Mouse (Mus musculus) WW6 (cell line): Measurements from ENCODE around the gene Abhd16a.

ENCODE experiments used
- DNase-seq: peaks from one replicate; pipeline ENCODE4 v3.0.0-alpha.2; 2013; ENCODE audit warnings: low read depth, low spot score

Abhd16a gene

DNA sequence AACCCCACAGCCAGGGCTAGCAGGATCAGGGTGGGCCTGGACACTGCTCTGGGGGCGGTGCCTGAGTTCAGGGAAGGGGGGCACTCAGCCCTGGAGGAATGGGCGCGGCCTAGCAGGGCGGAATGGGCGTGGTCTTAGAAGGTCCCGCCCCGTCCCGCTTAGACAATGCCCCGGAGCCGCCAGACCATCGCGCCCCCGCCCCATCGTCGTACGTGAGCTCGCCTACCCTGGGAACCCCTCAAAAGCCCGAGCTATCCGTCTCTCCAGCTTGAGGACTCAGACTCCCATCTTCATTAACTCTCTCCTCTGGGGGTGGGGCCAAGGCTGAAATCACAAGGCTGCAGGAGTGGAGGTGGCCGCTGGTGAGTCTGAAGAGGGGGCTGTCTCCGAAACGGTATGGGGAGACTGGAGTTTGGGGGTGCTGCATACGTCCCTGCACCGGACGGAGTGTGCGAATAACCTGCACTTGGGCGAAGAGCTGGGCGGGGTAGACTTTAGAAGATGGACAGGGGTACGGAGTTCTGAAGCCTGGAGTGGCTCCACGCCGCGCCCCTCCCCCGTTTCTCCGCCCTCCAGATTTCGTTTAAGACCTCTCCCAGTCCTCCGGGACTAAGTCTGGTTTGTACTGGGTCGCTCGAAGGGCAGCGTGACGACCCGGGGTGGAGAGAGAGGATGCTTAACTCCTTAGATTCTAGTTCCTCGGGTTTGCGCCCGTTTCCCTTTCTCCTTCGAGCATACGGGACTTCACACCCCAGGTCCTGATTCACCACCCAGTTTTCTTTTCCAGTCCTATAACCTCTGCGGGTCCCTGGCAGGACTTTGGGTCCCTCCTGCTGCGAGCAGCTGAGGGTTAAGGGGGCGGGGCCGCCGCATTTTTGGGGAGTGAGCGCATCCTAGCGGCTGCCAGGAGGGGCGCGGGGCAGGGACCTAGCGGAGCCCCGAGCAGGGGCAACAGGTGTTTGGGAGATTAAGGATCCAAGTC is 29.9 kb upstream of the Abhd16a start, which contains the start of gene Ddah2:
Gene Ddah2 (plus strand): TSS at position 125 of the 982 bp plus-strand sequence.
- DNase-seq = peak; percentile 67

- no peak for DNase-seq
Measured at GRCm38 (mm10) chr17:35060071-35060470, 29.0 kb upstream of the Abhd16a start.

- DNase-seq = no peak
Measured at GRCm38 (mm10) chr17:35060737-35061297, 28.2 kb upstream of the Abhd16a start.

GRCm38 (mm10) chr17:35061299-35061698 is 27.8 kb upstream of the Abhd16a start:
- DNase-seq = no peak

DNA sequence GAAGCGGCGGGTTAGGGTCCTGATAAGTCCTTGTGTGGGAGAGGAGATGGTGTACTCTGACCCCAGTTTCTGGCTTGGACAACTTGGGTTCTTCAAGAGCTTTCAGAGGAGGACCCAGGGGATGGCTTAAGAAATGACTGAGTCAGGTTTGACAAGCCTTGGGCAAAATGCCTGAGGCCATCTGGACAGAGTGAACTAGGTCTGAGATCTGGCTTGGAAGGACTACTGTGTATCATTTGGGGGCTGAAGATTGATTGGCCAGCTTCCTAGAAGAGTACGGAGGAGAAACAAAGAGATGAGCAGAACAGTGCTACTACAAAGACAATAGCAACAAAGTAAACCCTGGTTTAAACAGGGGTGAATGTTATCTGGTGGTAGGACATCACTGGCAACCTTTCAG is 25.6 kb upstream of the Abhd16a start:
- DNase-seq = no peak

DNA sequence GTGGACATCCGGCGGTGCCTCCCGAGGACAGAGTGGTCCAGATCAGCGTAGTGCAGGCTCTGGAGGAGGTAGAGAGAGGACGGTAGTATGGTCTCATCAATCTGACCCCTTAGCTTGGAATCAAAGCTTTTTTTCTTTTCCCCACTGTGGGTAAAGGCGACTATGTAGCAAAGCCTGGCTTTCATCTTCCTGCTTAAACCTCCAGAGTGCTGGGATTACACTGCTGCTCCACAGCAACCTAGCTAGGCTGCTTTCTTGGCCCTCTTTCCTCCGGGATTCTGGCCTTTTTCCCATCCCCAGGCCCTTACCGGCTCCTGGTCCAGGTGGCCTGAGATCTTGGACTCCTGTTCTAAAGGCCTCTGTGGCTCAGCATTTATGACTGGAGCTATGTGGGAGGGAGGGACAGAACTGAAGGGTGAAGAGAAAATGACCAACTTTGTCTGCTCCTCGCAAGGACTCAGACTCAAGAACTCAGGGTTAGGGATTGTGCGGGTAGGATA is 24.6 kb upstream of the Abhd16a start:
- no peak for DNase-seq

- DNase-seq = peak; percentile 56
Measured at GRCm38 (mm10) chr17:35064951-35065947, 23.8 kb upstream of the Abhd16a start, which contains the start of gene Ly6g6c. Gene Ly6g6c (plus strand): TSS chr17:35065388.

GRCm38 (mm10) chr17:35066084-35066483 is 23.0 kb upstream of the Abhd16a start, which contains the start of gene Mpig6b:
Gene Mpig6b (minus strand): TSS chr17:35066184.
- no peak for DNase-seq

DNA sequence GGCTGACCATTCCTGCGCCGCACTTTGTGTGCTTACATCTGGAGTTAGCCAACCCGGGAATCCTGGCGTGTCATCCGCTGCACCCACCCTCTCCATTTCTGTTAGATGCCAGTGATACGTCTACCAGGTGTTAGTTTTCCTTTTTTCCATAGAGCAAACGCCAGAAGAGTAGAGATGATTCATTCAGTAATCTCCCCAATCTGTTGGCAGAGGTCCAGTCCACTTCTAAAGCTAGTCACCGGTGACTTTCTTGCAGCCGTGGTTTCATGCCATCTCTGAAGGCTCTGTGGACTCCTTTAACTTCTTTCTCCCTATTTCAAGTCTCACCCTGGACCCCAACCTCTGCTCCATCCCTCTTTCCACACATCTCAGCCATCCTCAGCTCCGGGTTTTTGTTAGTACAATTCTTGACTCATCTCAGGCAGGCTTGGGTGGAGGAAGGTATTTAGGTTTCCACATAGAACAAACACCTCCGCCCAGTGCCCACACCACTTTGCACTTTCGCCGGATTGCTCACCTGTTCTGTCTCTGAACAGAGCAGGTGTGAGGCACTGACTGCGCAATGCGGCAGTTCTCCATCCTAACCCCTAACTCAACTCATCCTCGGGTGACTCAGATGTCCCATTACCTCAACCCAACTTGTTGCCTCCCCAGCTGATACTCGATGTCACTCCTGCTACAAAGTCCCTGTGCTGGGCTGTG is 20.7 kb upstream of the Abhd16a start:
- DNase-seq = no peak

DNA sequence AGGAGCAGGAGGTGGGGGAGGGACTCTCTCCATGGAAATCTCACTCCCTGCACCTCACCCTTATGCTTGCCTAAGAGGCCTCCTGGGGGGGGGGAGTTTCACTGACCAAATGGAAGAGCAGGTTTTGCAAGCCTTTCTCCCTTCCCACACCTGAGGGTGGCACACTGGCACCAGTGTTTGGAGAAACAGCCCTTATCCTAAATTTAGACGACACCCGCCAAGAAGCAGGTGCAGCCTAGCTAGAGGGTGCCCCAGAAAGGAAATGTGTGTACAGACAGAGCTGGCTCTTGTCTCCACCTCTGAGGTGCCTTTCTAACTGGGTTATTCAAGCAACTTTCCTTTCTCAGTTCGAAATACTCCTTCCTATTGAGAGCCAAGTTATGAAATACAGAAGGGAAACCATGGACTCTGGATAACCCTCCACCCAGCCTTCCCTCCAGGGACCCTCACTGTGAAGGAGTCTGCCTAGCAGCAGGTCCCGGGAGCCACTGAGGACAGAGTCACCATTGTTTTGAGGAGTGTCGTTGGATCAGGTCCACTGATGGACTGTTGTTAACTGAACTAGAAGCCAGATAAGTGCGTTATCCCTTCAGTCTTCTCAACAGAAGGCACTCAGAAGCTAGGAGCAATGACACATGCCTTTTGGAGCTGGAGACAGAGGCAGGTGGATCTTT is 18.4 kb upstream of the Abhd16a start:
- DNase-seq = no peak

DNA sequence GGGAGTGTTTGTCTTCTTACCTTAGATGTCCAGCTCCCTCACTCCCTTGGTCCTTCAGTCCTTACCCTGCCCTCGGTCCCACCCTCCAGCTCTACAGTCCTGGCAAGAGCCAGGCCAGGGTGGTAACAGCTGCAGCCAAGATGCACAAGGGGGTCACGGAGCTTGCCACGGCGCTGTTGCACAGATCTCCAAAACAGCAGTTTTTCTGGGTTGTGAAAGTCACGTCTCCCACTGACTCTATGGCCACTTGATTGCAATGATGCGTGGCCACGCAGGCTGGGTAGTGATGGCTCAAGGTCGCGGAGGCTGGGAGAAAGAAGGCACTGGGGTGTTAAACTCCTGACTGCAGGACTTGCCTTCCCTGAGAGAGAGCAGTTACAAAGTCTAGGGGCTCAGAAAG is 17.6 kb upstream of the Abhd16a start:
- DNase-seq = no peak

GRCm38 (mm10) chr17:35074097-35074496 is 15.0 kb upstream of the Abhd16a start:
- no peak for DNase-seq

DNA sequence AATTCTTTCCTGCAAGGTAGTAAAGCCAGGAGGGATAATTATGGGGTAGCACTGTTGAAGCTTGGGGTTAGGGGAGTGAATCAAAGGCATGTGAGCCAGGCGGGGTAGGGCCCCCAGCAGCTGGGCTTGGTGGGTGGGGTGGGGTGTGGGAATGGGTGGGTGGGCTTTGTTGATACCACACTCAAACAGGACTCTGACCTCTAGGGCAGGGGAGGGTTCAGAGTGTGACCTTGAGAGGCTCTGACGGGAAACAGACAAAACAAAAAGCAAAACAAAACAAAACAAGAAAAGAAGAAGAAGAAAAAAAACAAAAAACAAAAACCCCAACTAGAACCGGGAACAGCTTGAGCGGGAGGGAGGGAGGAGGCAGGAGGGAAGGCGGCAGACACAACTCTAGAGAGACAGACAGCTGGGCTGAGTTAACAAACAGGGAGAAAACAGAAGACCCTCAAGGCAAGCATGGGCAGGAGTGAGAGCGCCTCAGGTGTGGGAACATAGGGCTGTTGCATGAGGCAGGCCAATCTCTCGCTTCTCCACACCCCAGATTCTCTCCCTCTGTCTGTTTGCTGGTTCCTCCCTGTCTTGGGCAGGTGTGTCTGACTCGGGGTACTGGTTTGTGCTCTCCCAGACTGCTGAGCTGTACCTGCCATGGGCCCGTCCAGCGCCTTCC is 12.4 kb upstream of the Abhd16a start, which contains the start of gene Ly6g6e:
Gene Ly6g6e (plus strand): TSS at position 396 of the 670 bp plus-strand sequence.
- no peak for DNase-seq

GRCm38 (mm10) chr17:35077285-35077684 is 11.8 kb upstream of the Abhd16a start:
- DNase-seq = no peak

GRCm38 (mm10) chr17:35077786-35078233 is 11.3 kb upstream of the Abhd16a start, which contains the start of gene Ly6g6d:
Gene Ly6g6d (minus strand): TSS chr17:35078065.
- no peak for DNase-seq

GRCm38 (mm10) chr17:35079778-35080177 is 9.3 kb upstream of the Abhd16a start:
- no peak for DNase-seq

GRCm38 (mm10) chr17:35080248-35080647 is 8.8 kb upstream of the Abhd16a start:
- DNase-seq = no peak

GRCm38 (mm10) chr17:35080710-35081109 is 8.4 kb upstream of the Abhd16a start:
- DNase-seq = no peak
